Mouse (Mus musculus) 3134 (cell line): ENCODE data around the gene Stn1.
A peak's percentile ranks its signal among the peaks of the same experiment; 100 is the strongest.
"Not testable (repeated sequence)": the region's sequence is repeated elsewhere in the genome, so short reads cannot be mapped to it uniquely, and the experiment has no call there.

Experiments
- DNase-seq: peaks from one replicate; pipeline ENCODE4 v3.0.0-alpha.2; 2011; ENCODE audit warnings: low spot score; ENCODE audit not compliant: insufficient read length; ENCODE audit errors: extremely low read depth

Stn1 gene

DNA sequence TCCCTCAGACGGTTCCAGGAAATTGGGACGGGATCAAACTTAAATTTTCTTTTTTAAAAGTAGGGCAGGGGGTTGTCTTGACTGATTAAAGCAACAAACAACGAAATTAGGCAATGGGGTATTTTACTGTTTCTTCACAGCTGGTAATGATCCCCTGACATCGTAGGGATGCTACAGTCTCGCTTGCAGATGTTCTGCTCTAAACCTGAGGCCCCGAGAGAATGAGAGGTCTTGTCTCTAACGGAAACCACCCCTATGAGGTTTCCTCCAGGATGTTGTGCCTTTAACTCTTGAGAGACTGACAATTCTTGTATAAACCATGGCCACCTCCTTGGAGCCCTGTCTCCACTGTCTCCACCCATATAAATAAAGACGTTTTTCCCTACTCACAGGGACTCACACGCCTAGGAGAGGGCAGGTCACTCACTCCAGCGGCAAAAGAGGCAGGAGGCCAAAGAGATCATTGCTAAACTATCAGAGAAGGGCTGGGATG is at the start of gene Stn1:
TSS of gene Stn1 (minus strand) at position 208 of the 493 bp plus-strand sequence.
- DNase-seq = no peak

DNA sequence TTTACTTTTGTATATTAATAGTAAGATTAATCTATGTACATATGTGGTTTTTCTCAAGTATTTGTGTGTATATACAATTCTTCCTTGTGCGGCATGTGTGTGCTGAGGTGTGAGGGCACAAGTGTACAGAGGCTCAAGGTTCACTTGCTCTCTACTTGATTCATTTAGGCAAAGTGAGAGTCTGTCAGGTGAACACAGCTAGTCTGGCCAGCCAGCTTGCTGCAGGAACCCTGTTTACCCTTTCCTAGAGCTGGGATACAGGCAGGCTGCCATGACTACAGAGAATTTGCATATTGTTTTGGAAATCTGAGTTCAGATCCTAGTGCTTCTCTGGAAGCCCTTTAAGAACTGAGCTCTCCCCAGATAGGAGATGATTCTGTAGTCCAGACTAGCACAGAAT is 49.7 kb upstream of the Stn1 start:
- DNase-seq = no peak

DNA sequence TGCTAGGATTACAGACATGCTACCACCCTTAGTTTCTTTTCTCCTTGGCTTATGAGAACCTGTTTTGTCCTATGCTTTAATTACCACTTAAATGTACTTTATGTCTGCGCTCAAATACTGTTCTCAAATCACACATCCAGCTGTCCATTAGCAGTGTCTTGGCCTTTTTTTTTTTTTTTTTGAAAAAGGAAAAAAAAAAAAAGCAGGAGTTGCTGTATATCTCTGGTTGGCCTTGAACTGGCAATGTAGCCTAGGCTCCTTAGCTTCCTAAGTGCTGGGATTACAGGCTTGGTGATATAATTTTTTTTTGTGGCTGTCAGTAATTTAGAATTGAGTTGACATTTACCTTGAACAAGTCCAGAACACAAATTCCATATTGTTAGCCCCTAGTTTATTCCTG is 48.5 kb upstream of the Stn1 start:
- DNase-seq = no peak

DNA sequence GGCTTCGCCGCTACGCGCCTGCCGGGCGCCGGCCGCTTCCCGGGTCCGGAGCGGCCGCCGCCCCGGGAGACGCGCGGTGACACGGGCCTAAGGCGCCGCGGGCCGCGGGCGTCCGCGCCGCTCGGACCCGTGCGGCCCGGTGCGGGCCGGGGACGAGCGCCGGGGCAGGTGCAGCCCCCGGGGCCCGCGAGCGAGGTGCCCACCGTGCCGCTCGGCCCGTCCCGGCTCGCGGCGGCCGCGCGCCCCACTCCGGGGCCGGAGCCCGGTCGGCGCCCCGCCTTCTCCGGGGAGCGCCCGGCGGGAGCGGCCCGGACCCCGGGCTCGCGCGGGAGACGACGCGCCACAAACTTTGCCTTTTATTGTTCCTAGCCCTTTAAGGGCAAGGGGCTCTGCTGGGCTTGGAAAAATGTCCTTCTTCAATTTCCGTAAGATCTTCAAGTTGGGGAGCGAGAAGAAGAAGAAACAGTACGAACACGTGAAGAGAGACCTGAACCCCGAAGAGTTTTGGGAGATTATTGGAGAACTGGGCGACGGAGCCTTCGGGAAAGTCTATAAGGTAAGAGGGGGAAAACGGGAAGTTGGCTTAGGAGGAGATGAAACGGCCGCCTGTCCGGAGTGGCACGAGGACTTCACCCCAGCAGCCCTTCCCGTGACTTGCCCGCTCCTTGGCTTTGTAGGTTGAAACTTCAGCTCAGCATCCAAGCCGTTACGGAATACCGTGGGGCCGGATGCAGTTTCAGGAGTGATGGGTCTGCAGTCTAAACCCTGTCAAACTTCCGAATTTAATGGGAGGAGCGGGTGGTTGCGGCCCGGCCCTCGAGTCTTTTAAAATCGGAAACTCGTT is 42.7 kb upstream of the Stn1 start:
- peak; percentile 58 for DNase-seq

DNA sequence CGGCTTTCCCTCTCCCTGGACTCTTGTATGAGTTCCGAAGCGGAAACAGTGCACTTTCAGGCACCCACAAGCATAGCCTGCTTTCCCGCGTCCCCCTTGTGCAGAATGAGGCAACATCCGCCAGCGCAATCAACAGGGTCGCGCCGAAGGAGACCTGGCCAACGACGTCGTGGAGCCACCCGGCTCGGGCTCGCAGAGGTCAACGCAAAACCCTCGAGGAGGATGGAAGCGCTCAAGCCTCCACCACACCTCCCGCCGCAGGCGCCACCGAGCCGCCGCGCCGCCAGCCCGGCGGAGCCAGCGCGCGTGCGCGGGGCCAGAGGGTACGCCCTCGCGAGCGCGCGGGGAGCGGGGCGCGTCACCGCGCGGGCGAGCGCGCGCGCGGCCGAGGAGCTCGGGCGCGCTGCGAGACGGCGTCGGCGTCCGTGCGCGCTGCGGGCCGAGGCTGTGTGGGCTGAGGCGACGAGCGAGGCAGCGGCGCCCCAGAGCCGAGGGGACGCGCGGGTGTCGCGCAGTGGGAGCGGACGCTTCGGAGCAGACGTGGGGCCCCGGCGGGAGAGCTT is 42.0 kb upstream of the Stn1 start, which contains the start of gene Slk:
TSS of gene Slk (plus strand) at position 454 of the 563 bp plus-strand sequence.
- peak; percentile 91 for DNase-seq

DNA sequence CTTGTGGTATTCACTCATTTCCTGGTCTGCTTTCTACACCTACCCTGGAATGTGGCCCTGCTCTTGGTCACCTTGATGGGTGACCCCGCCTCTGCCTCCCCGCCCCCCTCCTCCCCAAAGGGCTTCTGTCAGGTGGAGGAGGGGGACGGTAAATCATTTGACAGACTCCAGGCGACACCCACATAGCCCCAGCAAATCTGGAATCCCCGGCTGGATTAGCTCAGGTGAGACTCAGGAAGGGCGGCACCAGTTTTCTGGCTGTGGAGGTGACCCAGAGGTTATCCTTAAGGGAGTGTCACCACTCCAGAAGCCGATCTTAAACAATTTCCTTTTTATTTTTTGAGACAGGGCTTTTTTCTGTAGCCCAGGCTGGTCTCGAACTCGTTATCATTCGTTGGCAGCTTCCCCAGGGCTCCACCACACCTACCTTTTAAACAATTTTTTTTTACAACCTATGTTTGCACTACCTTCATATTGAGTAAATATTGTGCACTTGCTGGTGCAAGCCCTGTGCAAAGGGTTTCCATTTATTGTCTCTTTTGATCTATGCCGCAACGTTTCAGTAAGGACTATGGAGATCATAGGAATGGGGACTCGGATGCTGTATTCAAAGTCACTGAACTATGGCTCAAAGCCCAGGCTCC is 41.4 kb upstream of the Stn1 start:
- no peak for DNase-seq

DNA sequence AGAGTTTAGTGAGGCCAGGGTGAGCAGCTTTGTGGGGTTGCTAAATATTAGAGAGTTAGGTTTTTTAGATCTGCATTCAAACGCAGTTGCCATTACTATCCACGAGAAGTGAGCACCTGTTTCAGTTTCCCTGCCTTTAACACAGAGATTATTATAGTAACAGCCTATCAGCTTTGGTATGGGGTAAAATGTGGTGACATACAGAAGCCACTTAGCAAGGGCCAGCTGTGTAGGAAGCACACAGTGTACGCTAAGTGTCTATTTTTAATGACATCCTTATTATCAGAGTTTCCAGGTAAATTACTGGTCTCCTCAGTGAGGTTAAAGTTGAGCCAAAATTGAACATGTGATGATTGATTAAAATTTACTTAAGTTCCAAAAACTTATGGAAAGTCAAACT is 36.4 kb upstream of the Stn1 start:
- no peak for DNase-seq

DNA sequence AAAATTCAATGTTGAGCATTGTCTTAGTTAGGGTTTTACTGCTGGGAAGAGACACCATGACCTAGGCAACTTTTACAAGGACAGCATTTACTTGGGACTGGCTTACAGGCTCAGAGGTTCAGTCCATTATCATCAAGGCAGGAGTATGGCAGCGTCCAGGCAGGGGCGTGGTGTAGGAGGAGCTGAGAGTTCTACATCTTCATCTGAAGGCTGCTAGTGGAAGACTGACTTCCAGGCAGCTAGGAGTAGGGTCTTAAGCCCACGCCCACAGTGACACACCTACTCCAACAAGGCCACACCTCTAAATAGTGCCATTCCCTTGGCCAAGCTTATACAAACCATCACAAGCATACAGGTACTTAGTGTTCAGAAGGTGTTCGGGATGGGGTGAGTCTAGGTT is 34.7 kb upstream of the Stn1 start:
- DNase-seq = not testable (repeated sequence)

DNA sequence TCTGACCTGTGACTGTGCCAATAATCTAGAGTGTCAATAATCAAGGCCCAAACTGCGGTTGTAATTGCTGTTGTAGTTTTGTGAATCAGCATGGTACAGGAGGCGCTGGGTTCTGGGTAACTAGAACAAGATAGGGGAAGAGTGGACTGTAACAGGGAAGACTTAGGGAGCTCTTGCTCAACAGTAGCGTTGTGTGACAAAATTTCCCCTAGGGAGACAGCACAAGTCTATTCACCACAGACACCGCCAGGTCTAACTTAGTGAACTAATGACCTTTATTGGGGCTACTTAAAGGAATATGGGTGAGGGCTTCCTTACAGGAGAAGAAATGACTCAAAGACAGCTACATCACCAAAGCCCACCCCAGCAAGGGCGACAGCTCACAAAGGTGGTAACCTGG is 32.7 kb upstream of the Stn1 start:
- DNase-seq = no peak

DNA sequence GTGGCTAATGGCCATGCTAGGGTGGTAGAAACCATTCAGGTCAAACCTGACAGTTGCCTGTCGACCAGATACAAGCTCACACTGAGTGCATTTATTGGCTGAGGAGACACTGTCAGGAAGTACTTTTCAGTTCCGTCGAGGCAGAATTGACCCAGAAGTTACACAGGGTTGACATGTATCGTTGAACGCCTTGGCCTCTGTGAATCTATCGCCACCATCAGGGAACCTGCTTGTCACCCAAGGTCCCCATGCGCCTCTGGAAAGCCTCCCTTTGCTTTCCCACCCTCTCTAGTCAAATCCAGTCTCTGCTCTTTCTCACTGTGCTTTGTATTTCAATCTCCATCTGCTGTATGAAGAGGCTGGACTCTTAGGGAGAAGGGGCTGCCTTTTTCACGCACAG is 28.7 kb upstream of the Stn1 start:
- DNase-seq = no peak

DNA sequence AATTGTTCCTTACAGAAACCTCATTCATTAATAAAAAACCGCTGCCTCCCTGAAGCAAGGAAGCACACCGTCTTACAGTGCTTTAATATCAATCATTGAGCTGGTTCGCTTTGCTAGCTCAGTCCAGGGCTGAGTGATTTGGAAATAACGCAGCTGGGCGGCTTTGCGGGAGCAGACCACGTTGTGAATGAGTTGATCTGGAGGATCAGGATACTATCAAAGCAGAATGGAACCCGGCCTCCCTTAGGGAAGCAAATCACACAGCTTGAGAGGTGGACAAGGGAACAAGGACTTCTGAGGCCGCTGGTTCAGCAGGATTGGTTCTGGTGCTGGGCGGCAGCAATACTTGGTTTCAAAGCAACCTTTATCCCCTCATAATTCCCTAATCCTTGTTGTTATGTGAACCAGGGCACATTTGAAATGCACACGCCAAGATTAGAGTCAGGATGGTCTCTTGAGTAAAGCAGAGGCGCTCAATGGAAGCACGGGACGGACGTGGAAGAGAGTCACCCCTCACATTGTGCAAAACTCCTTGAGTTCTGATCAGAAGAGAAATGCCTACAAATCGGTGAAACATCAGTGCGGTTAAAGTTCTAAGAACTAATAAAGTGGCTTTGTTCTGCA is 27.8 kb upstream of the Stn1 start:
- DNase-seq = no peak

DNA sequence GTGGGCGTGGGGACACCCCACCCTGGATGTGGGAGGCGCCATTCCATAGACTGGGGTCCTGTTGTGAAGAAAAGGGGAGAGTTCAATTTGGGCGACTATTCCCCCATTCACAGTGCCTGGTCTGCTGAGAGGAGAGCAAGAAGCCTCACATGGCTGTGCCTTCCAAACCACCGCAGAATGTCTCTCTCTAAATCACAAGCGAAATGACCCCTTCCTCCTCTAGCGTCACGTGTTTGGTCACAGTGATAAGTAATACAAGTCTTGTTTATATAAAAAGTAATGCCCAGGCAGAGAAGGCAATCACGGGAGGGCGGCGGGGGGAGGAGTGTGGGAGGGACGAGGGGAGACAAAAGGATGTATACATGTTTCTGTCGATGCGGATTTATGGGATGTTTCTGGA is 26.4 kb upstream of the Stn1 start:
- DNase-seq = no peak

DNA sequence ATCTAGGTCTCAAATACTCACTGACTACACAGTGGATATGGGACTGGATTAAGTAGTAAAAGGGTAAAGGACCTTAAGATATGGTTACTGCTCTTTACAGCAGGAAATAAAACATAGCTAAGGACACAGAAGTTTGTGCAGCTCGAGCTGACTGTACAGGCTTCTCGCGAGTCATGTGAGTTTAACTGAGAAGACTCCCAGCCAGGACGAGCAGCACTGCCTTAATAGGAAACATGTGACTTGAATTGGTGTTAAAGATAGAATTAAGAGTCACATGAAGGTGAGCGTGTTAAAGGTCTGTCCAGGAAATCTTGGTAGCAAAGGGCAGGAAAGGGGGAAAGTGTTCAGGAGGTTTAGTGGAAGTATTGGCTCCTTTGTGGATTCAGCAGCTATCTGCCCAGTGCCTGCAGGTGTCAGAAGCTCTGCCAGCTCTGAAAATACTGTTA is 24.7 kb upstream of the Stn1 start:
- no peak for DNase-seq

DNA sequence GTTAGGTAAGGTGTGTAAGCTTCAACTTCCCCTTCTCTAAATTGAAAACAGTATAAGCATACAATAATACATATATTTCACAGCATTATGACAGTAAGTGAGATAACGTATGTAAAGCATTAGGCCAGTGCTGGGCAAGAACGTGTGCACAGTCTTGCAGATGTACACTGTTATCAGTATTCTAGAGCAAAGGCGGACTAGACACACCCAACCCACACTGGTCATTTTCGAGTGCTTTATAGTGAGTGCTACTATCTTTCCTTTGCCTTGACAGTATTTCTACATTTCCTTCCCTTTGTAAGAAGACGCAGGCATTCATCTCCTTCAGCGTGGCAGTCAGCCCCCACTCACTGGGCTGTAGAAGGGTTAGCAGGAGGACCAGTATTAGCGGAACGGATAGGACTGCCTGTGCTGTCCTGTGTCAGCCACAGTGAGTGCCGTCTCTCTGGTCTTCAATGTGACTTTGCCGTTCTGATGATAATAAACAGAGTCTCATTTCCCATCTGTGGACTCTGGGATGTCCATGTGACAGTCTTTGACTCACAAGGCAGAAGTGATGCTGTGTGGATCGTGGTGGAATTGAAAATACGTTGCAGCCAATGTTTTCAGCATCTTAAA is 23.3 kb upstream of the Stn1 start:
- DNase-seq = no peak

DNA sequence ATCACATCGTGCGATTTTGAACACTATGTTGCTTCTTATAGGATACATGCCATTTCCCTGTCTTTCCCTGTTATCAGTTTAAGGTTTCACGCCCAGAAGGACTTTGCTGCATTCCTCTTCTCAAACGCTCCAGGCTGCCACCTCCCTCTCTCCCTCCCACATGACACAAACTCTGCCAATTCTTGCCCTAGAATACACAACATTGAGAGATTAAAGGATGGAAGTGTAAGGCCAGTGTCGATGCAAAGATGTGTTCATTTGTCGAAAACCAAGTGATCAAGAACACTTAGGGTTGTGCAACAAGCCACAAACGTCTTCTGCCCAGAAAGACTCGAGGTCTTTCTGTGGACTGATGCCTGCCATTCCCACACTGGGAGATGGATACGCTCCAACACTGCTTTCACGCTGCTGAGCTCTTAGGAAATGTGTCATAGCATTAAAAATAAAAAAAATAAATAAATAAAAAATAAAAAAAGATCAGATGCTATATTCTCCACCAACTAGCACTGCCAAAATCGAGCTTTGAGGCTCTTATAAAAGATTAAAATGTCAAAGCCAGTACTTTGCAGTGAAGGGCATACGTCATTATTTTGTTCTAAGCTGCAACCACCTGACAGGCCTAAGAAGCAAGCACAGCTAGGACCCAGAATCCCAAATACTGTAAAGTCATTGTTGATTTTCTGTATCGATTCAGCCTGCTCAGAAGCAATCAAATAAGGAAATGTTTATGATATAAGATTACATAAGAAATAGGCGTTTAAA is 22.6 kb upstream of the Stn1 start:
- DNase-seq = peak; percentile 32

DNA sequence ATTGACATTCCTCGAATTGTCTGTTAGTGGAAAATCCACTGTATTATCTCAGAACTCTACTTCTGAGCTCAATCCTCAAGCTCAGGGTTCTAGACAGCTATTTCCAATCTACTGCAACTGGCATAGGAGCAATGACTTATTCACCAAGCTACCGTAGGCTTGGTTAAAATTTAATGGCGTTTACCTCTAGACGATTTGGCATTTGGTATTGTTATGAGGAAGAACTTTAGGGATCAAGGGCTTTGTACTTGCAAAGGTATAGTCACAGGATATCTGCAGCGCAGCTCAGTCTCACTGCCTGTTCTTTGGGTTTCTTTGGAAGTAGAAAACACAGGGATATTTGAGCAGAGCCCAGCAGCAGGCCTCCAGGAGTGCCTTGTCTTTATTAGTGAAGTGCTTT is 21.8 kb upstream of the Stn1 start:
- DNase-seq = no peak

DNA sequence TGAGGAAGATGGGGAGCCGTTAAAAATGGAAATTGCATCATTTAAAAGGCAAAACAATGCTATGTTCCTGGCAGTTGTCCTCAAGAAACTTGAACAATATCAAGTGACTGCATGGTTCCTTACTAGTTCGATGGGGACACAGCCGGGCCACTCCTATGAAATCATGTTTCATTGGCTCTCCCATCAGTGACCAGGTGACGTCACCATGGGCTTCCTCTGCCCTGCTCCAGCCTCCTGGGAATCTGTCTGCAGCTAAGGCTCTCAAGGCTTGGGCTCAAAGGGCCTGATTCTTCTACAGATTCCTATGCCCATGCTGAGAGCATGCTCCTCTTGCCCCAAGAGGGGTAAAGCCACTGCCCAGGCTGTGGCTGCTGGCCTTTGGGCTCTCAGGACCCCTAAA is 12.3 kb upstream of the Stn1 start:
- no peak for DNase-seq

DNA sequence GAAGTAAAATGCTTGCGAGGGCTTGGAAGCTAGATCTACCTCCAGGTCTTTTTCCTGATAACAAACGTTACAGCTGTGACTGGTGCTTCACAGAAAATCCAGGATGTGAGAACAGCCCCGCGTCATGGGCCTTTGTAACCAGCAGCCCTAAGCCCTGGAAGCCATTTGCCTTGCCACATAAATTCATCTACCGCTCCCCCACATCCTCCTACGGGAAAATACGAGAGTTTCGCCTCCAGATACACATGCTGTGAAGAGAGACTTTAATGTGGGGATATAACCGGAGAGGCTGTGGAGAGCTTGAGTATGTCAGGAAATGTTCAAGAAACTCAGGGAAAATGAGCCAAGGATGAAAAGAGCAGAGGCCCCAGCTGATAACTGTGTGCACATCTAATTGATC is 11.9 kb upstream of the Stn1 start:
- no peak for DNase-seq

DNA sequence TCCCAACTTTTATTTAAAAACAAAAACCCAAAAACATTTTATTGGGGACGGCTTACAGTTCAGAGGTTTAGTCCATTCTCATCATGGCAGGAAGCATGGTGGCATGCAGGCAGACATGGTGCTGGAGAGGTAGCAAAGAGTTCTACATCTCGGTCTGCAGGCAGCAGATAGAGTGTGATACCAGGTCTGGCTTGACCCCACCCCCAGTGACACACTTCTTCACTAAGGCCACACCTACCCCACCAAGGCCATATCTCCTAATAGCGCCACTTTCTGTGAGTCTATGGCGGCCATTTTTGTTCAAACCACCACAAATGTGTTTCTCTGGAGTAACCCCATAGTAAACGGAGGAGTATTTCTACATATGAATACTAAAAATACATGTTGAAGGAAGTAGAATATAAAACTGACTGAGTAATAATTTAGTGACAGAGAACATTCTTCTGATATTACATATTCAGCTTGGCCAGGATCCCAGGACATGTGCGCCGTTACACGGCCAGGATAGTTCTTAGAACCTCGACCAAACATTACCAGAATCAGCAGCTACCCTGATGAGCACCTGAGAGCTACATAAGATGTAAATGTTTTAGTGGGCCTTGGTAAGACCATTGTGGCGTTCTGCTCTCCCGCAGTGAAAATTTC is 11.2 kb upstream of the Stn1 start:
- no peak for DNase-seq

DNA sequence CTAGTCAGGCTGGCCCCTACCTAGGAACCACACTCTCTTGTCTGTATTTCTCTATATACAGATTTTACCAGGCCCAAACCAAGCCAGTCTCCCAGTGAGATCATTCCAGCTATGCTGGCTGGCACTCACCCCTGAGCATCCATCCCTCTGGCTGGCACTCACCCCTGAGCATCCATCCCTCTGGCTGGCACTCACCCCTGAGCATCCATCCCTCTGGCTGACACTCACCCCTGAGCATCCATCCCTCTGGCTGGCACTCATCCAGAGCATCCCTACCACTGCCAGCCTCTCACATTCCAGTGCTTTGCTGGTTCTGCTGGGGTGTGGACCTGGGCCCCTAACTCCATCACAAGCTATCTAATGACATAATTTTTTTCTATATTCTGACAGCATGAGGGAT is 8.2 kb upstream of the Stn1 start:
- no peak for DNase-seq
